Mouse (Mus musculus) forebrain, embryonic 16.5 days (tissue): ENCODE results near the gene Letm1. TPM values are rescaled to one million over a fixed set of nuclear protein-coding genes. Genes with fewer than 3 reads are reported as not detected.
A peak's percentile ranks its signal among the peaks of the same experiment; 100 is the strongest.

ENCODE experiments used
- ATAC-seq: fragments of 200-750 bp; cut with Nextera tagmentation; 2 replicates; pipeline ENCODE4 v1.8.0; 2017; ENCODE audit warnings: mild to moderate bottlenecking, moderate library complexity
- H3K27ac ChIP-seq: fragments of 300-500 bp; sonication (generic); 2 replicates; pipeline ENCODE4 v1.5.1; 2014; ENCODE audit warnings: low read length, control low read depth
- H3K27me3 ChIP-seq: fragments of 300-500 bp; sonication (generic); replicated peaks from 2 replicates; pipeline ENCODE4 v1.6.1; 2014; ENCODE audit warnings: low read length; ENCODE audit not compliant: control insufficient read depth, insufficient read depth
- H3K36me3 ChIP-seq: fragments of 300-500 bp; sonication (generic); 2 replicates; pipeline ENCODE4 v1.6.1; 2014; ENCODE audit not compliant: control insufficient read depth, insufficient read depth
- H3K4me1 ChIP-seq: fragments of 300-500 bp; sonication (generic); replicated peaks from 2 replicates; pipeline ENCODE4 v1.6.1; 2014; ENCODE audit warnings: low read length; ENCODE audit not compliant: control insufficient read depth, insufficient read depth
- H3K4me2 ChIP-seq: fragments of 300-500 bp; sonication (generic); 2 replicates; pipeline ENCODE4 v1.6.1; 2014; ENCODE audit warnings: mild to moderate bottlenecking, low read length, control low read depth
- H3K4me3 ChIP-seq: fragments of 300-500 bp; sonication (generic); replicated peaks from 2 replicates; pipeline ENCODE4 v1.5.1; 2014; ENCODE audit warnings: mild to moderate bottlenecking, low read length, control low read depth
- H3K9ac ChIP-seq: fragments of 300-500 bp; sonication (generic); replicated peaks from 2 replicates; pipeline ENCODE4 v1.6.1; 2014; ENCODE audit warnings: low read depth, low read length, control low read depth
- H3K9me3 ChIP-seq: fragments of 300-500 bp; sonication (generic); 2 replicates; pipeline ENCODE4 v1.6.1; 2016; ENCODE audit warnings: low read length; ENCODE audit not compliant: control insufficient read depth
- WGBS: fragments of 180-500 bp; shearing (Covaris S2); extraction: QIAGEN DNeasy Blood & Tissue Kit; methylation state at CpG from one replicate; pipeline ENCODE4 v1.1.7; 2014; 5-methylcytosine and 5-hydroxymethylcytosine counted together
- polyA plus RNA-seq: library from polyadenylated mRNA; unstranded; fragments of >200 nt; fragmentation: Nextera tagmentation; extraction: Ambion mirVana; gene quantifications from 2 replicates; pipeline ENCODE4 v1.2.1, GENCODE M21; 2015

Gene Letm1
- polyA plus RNA-seq, 1 experiment from 2014 or later, result 68.1 TPM

DNA sequence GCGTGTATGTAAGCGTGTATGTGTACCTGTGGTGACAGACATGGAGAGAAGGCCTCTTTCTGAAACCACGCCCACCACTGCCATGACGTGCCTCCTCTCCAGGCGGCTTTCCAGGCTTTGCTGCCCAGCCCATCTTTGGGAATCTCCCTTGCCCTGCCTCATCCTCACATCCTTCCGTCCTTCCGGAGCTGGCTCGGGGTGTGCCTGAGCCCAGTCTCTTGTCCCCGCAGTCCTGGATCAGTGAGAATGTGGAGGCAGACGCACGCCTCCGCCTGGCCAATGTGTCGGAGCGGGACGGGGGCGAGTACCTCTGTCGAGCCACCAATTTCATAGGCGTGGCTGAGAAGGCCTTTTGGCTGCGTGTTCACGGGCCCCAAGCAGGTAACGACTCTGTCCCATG is 51.6 kb downstream of the Letm1 start:
- Histone ChIP-seq H3K4me3 (no peak overlapping the region), H3K36me3 (peaks cover 3% of the 10 kb centered on the region), H3K27me3 (no peaks in the 10 kb centered on the region), H3K27ac (no peak overlapping the region), H3K9me3 (no peaks in the 10 kb centered on the region), H3K4me1 (peaks cover 8% of the 10 kb centered on the region; the same call in 1 of the 2 replicates), H3K4me2 (peak overlapping the region; percentile 11; the same call in 1 of the 2 replicates), H3K9ac (no peak overlapping the region)
- ATAC-seq, result no peak
- WGBS, result 51% methylated on average over 21 of the region's 21 CpGs

DNA sequence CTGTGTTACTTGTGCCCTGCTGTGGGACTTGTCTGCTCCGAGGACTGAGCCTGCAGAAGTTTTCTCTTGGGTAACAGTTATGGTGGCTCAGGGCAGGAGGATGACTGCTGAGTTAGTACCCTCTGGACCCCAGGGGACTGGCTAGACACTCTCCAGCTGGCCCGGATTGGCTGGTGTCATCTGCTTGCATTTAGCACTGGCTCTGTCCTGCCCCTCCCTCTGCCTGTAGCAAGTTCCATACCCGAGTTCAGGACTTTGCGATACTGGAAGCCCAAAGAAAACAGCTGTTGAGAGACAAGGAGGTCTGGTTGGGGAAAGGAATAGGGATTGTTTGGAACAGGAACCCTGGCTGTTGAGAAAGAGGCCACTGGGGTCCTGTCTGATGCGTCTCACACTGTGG is 52.1 kb downstream of the Letm1 start:
- H3K36me3 ChIP-seq, result peaks cover 3% of the 10 kb centered on the region
- no peak overlapping the region for H3K4me3 ChIP-seq
- no peak overlapping the region for H3K9ac ChIP-seq
- H3K27me3 ChIP-seq, result no peaks in the 10 kb centered on the region
- no peaks in the 10 kb centered on the region for H3K9me3 ChIP-seq
- peaks cover 11% of the 10 kb centered on the region for H3K4me1 ChIP-seq
- 52% methylated on average over 5 of the region's 5 CpGs for WGBS
- ATAC-seq, result no peak
- H3K4me2 ChIP-seq, result no peak overlapping the region
- H3K27ac ChIP-seq, result no peak overlapping the region

DNA sequence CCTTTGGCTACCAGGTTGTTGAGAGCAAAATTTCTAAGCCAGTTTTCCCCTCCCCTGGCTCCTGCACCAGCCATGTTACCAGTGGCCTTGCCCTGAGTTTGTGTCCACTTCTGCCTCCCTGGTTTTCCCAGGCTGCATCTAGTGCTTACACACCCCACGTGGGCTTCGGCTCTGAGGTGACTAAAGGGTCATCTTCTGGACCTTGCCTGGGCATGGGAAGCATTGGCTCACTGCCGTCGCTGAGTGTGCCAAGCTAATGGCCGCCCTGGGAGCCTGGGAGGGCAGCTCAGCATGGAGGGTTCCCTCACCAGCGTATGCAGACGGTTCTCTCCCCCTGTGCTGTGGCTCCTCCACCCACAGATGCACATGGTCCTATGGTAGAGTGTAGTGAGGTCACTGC is 53.8 kb downstream of the Letm1 start:
- Histone ChIP-seq H3K9me3 (no peaks in the 10 kb centered on the region), H3K4me1 (peaks cover 22% of the 10 kb centered on the region), H3K27ac (no peak overlapping the region), H3K4me3 (no peak overlapping the region), H3K36me3 (peaks cover 3% of the 10 kb centered on the region; the same call in 1 of the 2 replicates), H3K4me2 (no peak overlapping the region), H3K27me3 (no peaks in the 10 kb centered on the region), H3K9ac (no peak overlapping the region)
- 73% methylated on average over 7 of the region's 7 CpGs for WGBS
- ATAC-seq, result no peak

DNA sequence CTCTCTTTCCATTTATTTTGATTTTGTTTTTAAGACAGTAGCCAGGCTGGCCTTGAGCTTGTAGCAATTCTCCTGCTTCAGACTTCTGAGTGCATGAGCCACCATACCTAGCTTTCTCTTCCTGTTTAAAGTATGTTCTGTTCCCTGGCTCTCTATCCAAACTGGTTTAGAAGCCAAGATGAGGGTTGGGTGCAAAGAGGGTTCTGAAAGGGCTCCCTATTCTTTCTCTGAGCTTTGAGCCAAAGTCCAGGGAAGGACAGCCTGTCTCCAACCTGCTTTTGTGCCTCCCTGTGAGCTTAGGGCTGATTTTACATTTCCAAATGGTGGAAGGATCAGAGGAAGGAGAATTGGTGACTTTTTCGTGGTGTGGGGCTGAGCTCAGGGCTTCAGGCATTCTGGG is 55.7 kb downstream of the Letm1 start:
- no peak for ATAC-seq
- no peak overlapping the region for H3K4me3 ChIP-seq

DNA sequence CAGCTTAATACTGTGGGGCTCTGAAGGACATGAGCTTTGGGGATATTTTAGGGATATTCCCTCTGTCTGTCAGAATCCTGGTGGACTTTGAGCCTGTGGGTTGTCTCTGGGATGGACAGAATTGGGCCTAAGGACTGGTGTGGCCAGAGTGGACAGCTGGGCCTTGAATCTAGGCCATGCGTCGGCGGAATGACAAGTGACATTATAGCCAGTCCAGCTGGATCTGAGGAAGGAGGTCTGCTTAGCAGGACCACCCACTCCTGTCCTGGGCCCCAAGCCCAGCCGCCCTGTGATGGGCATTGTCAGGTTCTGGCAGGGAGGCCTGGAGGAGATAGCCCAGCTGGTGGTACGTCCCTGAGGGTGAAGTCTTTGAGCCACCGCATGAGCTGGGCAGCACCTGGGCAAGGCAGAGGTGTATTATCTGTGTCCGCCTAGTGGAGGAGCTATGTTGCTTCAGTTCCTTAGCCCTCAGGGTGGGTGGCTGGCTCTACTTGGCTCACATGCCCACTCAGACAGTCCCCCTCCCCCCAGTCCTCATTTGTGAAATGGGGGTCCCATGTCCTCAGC is 56.5 kb downstream of the Letm1 start:
- ATAC-seq, result no peak
- WGBS, result 59% methylated on average over 7 of the region's 7 CpGs
- no peaks in the 10 kb centered on the region for H3K36me3 ChIP-seq
- H3K27me3 ChIP-seq, result no peaks in the 10 kb centered on the region
- H3K4me1 ChIP-seq, result peaks cover 41% of the 10 kb centered on the region
- no peaks in the 10 kb centered on the region for H3K9me3 ChIP-seq
- 0 out of 2 replicates have a peak overlapping the region, but pooled peaks have one; percentile 8 for H3K9ac ChIP-seq
- H3K4me2 ChIP-seq, result peak overlapping the region; percentile 98
- no peak overlapping the region for H3K27ac ChIP-seq
- no peak overlapping the region for H3K4me3 ChIP-seq

More for the DNA sequence above, 55.7 kb downstream of the Letm1 start:
- WGBS, result 70% methylated on average over 1 of the region's 1 CpGs
- Histone ChIP-seq H3K9ac (no peak overlapping the region), H3K4me1 (peaks cover 36% of the 10 kb centered on the region), H3K9me3 (no peaks in the 10 kb centered on the region), H3K27ac (no peak overlapping the region), H3K4me2 (no peak overlapping the region), H3K36me3 (no peaks in the 10 kb centered on the region), H3K27me3 (no peaks in the 10 kb centered on the region)

DNA sequence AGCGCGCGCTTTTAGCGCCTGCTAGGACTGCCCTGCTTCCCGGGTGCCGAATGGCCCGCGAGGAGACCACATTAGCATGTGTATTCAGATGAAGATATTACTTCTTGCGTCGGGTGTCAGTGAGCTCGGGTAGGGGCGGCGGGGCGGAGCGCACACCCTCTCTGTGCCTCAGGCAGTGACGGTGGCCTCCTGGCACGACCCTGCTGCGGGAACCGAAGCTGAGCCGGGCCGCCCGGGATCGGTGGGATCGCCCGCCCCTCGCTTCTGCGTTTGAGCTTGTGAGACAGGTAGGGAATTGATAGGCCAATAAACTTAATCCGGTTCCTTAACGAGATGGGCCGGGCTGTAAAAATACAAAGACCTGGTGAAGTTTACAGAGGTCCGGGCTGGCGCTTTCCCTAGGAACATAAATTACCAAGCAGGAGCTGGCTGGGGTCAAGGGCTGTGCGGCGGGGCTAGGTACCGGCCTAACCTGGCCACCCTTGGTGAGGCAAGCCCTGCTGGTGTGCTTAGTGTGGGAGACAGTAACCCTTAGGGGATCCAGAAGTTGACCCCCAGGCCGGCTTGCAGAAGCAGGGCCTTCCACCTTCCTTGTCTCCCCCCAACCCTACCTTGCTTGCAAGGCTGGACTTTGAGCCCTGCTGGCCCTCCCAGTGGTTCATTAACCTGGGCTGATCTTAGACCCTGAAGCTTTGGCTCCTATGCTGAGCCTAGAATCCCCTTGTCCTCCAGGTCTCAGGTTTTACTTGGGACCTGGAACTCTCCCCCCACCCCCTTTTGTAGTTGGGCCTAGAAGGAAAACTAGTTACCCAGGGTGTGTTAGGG is 58.8 kb downstream of the Letm1 start:
- H3K9ac ChIP-seq, result peak overlapping the region; percentile 89
- no peaks in the 10 kb centered on the region for H3K27me3 ChIP-seq
- WGBS, result 2% methylated on average over 36 of the region's 36 CpGs
- H3K36me3 ChIP-seq, result no peaks in the 10 kb centered on the region
- peak overlapping the region; percentile 73 for H3K4me3 ChIP-seq
- ATAC-seq, result peak; percentile 54
- peak overlapping the region; percentile 98 for H3K4me2 ChIP-seq
- peaks cover 45% of the 10 kb centered on the region for H3K4me1 ChIP-seq
- no peak overlapping the region; the same call in 1 of the 2 replicates for H3K27ac ChIP-seq
- no peaks in the 10 kb centered on the region for H3K9me3 ChIP-seq

DNA sequence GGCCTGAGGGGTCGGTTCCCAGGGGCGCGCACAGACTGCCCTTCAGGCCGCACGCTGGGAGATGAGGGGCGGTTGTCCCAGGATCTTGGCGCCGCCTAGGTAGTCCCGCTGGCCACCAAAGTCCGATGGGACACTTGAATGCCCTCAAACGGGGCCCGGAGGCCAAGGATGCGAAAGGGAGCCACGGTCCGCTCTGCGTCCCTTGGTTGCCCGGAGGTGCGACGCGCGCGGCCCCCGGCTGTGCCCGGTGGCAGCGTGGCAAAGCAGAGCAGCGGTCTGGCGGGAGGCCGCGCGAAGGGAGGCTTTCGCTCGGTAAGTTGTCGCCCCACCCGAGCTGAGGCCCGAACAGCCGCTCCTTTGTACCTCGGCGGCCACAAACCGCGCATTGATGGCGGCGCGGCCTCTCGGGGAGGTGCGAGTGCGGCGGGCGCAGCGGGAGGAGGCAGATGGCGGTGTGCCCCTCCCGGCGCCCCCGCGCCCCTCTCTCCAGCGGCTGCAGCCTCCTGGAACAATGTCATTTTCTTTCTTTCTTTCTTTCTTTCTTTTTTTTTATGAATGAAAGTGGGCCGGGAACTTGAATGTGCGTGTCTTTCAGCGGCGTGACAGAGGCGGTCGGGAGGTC is 59.5 kb downstream of the Letm1 start:
- under 1% methylated on average over 61 of the region's 61 CpGs for WGBS
- peak; percentile 13 for ATAC-seq
- Histone ChIP-seq H3K27ac (peak overlapping the region; percentile 53), H3K4me1 (peaks cover 45% of the 10 kb centered on the region), H3K4me3 (peak overlapping the region; percentile 73), H3K4me2 (peak overlapping the region; percentile 98), H3K27me3 (no peaks in the 10 kb centered on the region), H3K9me3 (no peaks in the 10 kb centered on the region), H3K36me3 (no peaks in the 10 kb centered on the region), H3K9ac (peak overlapping the region; percentile 89)

DNA sequence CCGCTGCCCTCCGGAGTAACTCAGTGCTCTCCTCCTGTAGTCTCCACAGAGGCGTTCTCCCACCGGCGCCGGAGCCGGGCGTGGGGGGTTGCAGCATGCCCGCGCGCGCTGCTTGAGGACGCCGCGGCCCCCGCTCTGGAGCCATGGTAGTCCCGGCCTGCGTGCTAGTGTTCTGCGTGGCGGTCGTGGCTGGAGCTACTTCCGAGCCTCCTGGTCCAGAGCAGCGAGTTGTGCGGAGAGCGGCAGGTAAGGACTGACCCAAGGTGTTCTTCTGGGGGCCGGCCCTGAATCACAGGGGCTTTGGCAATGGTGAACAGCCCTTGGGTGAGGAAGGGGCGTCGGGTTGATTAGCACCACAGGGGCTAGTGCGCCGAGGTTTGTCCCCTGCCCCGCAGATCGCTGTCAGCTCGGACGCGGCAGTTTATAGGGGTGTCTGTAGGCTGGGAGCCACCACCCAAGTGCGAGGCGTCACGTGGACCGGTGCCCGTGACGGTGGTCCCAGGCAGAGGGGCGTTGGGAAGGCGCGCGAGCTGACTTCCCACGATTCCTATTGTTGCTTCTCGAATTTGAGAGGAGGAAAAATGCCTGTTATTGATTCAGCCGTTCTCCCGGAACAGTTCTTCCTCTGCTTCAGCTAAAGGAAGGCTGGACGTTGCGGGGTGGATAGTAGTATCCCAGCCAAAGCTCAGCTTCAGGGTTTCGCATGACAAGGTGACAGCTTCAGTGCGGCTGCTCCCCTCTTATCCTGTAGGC is 60.2 kb downstream of the Letm1 start:
- Histone ChIP-seq H3K9me3 (no peaks in the 10 kb centered on the region), H3K4me1 (peaks cover 44% of the 10 kb centered on the region)
- peak; percentile 27 for ATAC-seq

More for the DNA sequence above, 60.2 kb downstream of the Letm1 start:
- WGBS, result under 1% methylated on average over 52 of the region's 53 CpGs
- Histone ChIP-seq H3K9ac (peak overlapping the region; percentile 89), H3K36me3 (no peaks in the 10 kb centered on the region), H3K4me2 (peak overlapping the region; percentile 98), H3K4me3 (peak overlapping the region; percentile 73), H3K27me3 (no peaks in the 10 kb centered on the region), H3K27ac (peak overlapping the region; percentile 53)
